Mouse (Mus musculus) kidney, embryonic 15.5 days (tissue): ENCODE results near the gene Hipk4. TPM values are rescaled to one million over a fixed set of nuclear protein-coding genes. Genes with fewer than 3 reads are reported as not detected.

ENCODE experiments used
- ATAC-seq: fragments of 200-750 bp; cut with Nextera tagmentation; replicated peaks from 2 replicates; pipeline ENCODE4 v1.8.0; 2017; ENCODE audit warnings: moderate TSS enrichment; ENCODE audit not compliant: low FRiP score
- H3K27ac ChIP-seq: fragments of 300-500 bp; sonication (generic); 2 replicates; pipeline ENCODE4 v1.5.1; 2015; ENCODE audit warnings: mild to moderate bottlenecking, inconsistent platforms
- H3K27me3 ChIP-seq: fragments of 300-500 bp; sonication (generic); 2 replicates; pipeline ENCODE4 v1.6.1; 2015; ENCODE audit warnings: inconsistent platforms
- H3K36me3 ChIP-seq: fragments of 300-500 bp; sonication (generic); 2 replicates; pipeline ENCODE4 v1.6.1; 2015; ENCODE audit warnings: inconsistent platforms
- H3K4me1 ChIP-seq: fragments of 300-500 bp; sonication (generic); 2 replicates; pipeline ENCODE4 v1.6.1; 2015; ENCODE audit warnings: inconsistent platforms
- H3K4me2 ChIP-seq: fragments of 300-500 bp; sonication (generic); 2 replicates; pipeline ENCODE4 v1.6.1; 2015; ENCODE audit warnings: moderate library complexity, mild to moderate bottlenecking, inconsistent platforms
- H3K4me3 ChIP-seq: fragments of 300-500 bp; sonication (generic); replicated peaks from 2 replicates; pipeline ENCODE4 v1.5.1; 2015; ENCODE audit warnings: mild to moderate bottlenecking, inconsistent platforms
- H3K9ac ChIP-seq: fragments of 300-500 bp; sonication (generic); 2 replicates; pipeline ENCODE4 v1.6.1; 2015; ENCODE audit warnings: mild to moderate bottlenecking, inconsistent platforms
- H3K9me3 ChIP-seq: fragments of 300-500 bp; sonication (generic); replicated peaks from 2 replicates; pipeline ENCODE4 v1.6.1; 2016; ENCODE audit warnings: inconsistent platforms
- WGBS: fragments of 180-500 bp; shearing (Covaris S2); methylation state at CpG from one replicate; pipeline ENCODE4 v1.1.7; 2015; ENCODE audit warnings: mixed read lengths; 5-methylcytosine and 5-hydroxymethylcytosine counted together
- polyA plus RNA-seq: library from polyadenylated mRNA; unstranded; fragments of >200 nt; fragmentation: Nextera tagmentation; extraction: Ambion mirVana; gene quantifications from 2 replicates; pipeline ENCODE4 v1.2.1, GENCODE M21; 2015

Hipk4 gene
- polyA plus RNA-seq, 1 experiment from 2014 or later, result 0.92 TPM

DNA sequence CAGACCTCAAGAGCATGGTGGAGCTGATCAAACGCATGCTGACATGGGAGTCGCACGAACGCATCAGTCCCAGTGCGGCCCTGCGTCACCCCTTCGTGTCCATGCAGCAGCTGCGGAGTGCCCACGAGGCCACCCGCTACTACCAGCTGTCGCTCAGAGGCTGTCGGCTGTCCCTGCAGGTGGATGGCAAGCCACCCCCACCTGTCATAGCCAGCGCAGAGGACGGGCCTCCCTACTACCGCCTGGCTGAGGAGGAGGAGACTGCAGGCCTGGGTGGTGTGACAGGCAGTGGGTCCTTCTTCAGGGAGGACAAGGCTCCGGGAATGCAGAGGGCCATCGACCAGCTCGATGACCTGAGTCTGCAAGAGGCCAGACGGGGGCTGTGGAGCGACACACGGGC is 6.0 kb downstream of the Hipk4 start:
- Histone ChIP-seq H3K9me3 (no peaks in the 10 kb centered on the region), H3K4me3 (no peak overlapping the region), H3K27ac (no peak overlapping the region), H3K9ac (no peak overlapping the region), H3K4me1 (no peaks in the 10 kb centered on the region), H3K36me3 (peaks cover 44% of the 10 kb centered on the region), H3K4me2 (no peak overlapping the region), H3K27me3 (no peaks in the 10 kb centered on the region)
- 70% methylated on average over 21 of the region's 21 CpGs for WGBS
- ATAC-seq, result 0 out of 2 replicates have a peak, but pooled peaks have one; percentile 13

DNA sequence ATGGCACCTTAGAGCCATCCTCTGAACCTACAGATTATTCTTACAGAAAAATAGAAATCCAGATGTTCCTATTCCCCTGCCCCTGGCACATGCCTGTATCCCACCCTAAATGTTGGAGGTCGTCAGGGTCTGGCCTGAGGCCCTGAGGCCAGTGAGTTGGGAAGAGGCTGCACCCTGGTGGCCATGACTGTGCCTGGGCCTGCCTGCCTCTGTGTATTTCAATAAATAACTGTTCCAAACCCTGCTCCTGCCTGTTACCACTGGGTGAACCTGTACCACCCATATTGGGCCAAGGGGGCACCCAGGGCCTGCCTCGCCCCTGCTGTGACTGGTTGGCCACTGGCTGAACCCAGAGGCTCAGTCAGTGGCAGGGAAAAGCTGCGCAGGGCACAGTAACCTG is 7.9 kb downstream of the Hipk4 start:
- H3K9me3 ChIP-seq, result no peaks in the 10 kb centered on the region
- H3K4me2 ChIP-seq, result no peak overlapping the region
- no peak overlapping the region for H3K27ac ChIP-seq
- H3K9ac ChIP-seq, result no peak overlapping the region
- peaks cover 61% of the 10 kb centered on the region for H3K36me3 ChIP-seq
- no peak for ATAC-seq
- H3K4me3 ChIP-seq, result no peak overlapping the region
- H3K4me1 ChIP-seq, result no peaks in the 10 kb centered on the region
- H3K27me3 ChIP-seq, result no peaks in the 10 kb centered on the region
- 82% methylated on average over 3 of the region's 3 CpGs for WGBS

DNA sequence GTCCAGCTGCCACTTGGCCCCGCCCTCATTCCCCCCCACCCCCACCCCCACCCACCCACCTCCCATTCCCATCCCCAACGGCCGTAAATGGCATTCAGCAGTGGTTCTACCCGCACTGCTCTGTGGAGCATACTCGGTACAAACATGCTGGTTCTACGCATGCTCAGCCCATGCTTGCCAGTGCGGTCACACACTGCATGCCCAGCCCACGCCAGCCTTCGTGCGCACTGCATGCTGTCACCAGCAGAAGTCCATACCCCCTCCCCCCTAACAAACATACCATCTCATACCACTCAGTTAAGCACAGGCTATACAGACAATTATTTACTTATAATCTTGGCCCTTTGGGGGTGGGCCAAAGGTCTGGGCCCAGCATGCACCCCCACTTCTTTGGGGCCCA is 8.6 kb downstream of the Hipk4 start:
- no peaks in the 10 kb centered on the region for H3K27me3 ChIP-seq
- peaks cover 69% of the 10 kb centered on the region for H3K36me3 ChIP-seq
- no peaks in the 10 kb centered on the region for H3K4me1 ChIP-seq
- H3K4me2 ChIP-seq, result no peak overlapping the region
- no peak for ATAC-seq
- WGBS, result 82% methylated on average over 10 of the region's 10 CpGs
- H3K4me3 ChIP-seq, result no peak overlapping the region
- H3K9me3 ChIP-seq, result no peaks in the 10 kb centered on the region
- no peak overlapping the region for H3K9ac ChIP-seq
- no peak overlapping the region for H3K27ac ChIP-seq

DNA sequence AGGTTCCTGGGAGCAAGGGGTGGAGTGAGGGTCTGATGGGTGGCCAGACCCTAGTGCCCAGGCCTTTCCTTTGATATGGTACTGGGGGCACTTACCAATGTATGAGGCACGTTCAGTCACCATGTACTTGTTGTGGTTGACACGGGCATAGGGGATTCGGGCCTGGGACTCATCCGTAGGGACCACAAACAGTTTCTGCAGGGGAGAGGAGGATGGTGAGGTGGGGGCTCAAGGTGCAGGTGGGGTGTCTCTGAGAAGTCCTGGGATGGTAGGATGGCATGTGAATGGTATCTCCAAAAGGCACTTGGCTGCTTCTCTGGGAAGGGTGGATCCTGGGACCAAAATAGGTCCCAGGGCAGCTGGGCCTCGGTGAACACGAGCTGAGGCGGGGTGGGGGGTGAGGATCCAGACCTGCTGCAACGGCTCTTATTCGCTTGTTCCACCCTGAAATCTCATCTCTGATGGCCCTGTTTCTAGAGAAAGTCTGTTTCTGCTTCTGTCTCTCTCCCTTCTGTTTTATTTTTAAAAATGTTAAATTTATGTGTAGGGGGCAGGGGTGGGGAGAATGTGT is 9.5 kb downstream of the Hipk4 start:
- no peaks in the 10 kb centered on the region for H3K27me3 ChIP-seq
- H3K4me3 ChIP-seq, result no peak overlapping the region
- 91% methylated on average over 9 of the region's 9 CpGs for WGBS
- H3K4me2 ChIP-seq, result no peak overlapping the region
- H3K9ac ChIP-seq, result no peak overlapping the region
- no peak for ATAC-seq
- H3K36me3 ChIP-seq, result peaks cover 77% of the 10 kb centered on the region
- no peak overlapping the region for H3K27ac ChIP-seq
- H3K9me3 ChIP-seq, result no peaks in the 10 kb centered on the region
- H3K4me1 ChIP-seq, result no peaks in the 10 kb centered on the region

DNA sequence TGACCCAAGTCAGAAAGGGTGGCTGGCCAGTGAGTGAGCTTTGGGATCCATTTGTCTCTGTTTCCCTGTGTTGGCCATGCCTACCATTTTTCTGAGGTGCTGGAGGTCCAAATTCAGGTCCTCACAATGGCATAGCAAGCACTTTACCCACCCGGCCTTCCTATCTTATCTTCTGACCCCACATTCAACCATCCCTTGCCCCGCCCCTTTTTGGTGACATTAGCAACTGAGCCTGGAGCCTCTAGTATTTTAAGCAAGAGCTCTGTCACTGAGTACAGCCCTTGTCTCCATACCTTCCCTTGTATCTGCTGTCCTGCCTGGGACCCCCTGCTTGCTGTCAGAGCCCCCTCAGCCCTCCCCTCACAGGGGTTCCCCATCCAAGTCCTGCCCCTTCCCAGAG is 12.3 kb downstream of the Hipk4 start:
- Histone ChIP-seq H3K36me3 (peaks cover 67% of the 10 kb centered on the region), H3K4me3 (no peak overlapping the region), H3K9ac (no peak overlapping the region), H3K9me3 (no peaks in the 10 kb centered on the region), H3K27me3 (no peaks in the 10 kb centered on the region), H3K4me2 (no peak overlapping the region), H3K4me1 (no peaks in the 10 kb centered on the region), H3K27ac (no peak overlapping the region)
- no peak for ATAC-seq
- 96% methylated on average over 2 of the region's 2 CpGs for WGBS

DNA sequence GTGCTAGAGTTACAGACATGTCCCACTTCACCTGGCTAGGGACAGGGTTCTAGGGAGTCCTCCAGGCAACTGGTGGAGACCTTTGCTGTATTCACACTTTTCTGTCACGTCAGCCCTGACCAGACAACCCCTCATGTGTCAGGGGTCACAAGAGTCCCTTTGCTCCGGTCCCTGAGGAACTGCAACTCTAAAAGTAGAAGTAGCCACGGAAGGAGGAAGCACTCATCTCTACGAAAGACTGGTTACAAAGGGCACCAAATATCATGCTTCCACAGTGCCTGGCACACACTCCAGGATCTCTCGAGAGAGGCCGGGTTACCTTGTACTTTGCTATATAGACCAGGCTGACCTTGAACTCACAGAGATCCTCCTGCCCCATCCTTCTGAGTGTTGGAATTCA is 13.6 kb downstream of the Hipk4 start:
- no peak overlapping the region for H3K4me2 ChIP-seq
- no peak for ATAC-seq
- no peak overlapping the region for H3K27ac ChIP-seq
- no peaks in the 10 kb centered on the region for H3K27me3 ChIP-seq
- no peak overlapping the region for H3K9ac ChIP-seq
- 89% methylated on average over 6 of the region's 6 CpGs for WGBS
- no peaks in the 10 kb centered on the region for H3K9me3 ChIP-seq
- H3K36me3 ChIP-seq, result peaks cover 56% of the 10 kb centered on the region
- no peak overlapping the region for H3K4me3 ChIP-seq
- peaks cover 4% of the 10 kb centered on the region for H3K4me1 ChIP-seq

DNA sequence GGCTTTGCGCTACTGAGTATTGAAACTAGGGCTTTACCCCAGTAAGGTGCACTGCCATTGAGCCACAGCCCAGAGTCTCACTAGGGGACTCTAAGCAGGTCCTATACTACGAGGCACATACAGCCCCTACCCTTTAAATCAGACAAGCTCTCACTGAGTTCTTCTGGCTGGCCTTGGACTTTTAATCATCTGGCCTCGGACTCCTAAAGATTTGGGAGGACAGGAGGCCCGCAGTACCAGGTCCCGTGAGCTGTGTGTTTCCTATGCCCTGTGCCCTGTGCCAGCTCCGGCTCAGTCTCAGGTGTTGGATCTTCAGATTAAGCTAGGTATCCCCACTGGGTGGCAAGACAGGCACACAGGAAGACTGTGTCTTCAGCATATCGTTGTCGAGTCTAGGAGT is 14.9 kb downstream of the Hipk4 start:
- no peaks in the 10 kb centered on the region for H3K9me3 ChIP-seq
- H3K27ac ChIP-seq, result no peak overlapping the region
- peaks cover 14% of the 10 kb centered on the region for H3K4me1 ChIP-seq
- no peak overlapping the region for H3K9ac ChIP-seq
- H3K4me3 ChIP-seq, result no peak overlapping the region
- no peak overlapping the region for H3K4me2 ChIP-seq
- no peak for ATAC-seq
- 70% methylated on average over 8 of the region's 8 CpGs for WGBS
- H3K27me3 ChIP-seq, result no peaks in the 10 kb centered on the region
- H3K36me3 ChIP-seq, result peaks cover 43% of the 10 kb centered on the region

DNA sequence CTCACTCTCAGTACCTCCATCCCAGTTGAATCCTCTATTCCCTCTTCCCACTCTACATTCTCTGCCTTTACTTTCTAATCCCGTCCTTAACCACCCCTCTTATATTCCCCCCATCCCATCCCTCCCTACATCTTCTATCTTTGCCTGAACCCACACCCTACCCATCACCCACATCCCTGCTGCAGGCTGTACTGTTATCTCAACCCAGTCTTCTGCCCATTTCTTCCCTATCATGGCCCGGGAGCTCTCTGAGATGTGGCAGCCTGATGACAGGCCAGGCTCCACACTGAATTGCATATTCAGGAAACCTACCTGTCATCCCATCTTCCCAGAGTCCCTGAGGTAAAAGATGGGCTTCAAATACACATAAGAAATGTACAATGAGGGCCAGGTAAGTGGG is 15.7 kb downstream of the Hipk4 start:
- no peak overlapping the region for H3K27ac ChIP-seq
- WGBS, result 82% methylated on average over 2 of the region's 2 CpGs
- ATAC-seq, result no peak

DNA sequence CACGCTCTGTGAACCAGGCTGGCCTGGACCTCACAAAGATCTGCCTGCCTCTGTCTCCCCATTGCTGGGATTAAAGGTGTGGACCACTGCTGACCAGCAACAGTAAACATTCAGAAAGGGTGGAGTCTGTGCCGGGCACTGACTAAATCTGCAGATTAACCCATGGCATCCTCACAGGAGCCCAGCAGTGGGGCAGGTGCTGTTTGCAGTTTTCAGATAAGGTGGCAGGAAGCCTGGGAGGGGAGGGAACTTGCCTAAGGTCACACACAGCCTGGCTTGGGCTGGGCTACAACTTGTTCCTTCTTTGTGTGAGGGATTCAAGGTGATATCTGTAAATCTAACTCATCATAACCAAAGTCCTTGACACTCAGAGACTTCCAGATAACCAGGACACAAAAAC is 17.5 kb downstream of the Hipk4 start:
- no peaks in the 10 kb centered on the region for H3K9me3 ChIP-seq
- no peaks in the 10 kb centered on the region for H3K27me3 ChIP-seq
- ATAC-seq, result no peak
- no peak overlapping the region for H3K4me3 ChIP-seq
- H3K9ac ChIP-seq, result no peak overlapping the region
- H3K36me3 ChIP-seq, result peaks cover 24% of the 10 kb centered on the region
- H3K4me1 ChIP-seq, result peaks cover 22% of the 10 kb centered on the region
- no peak overlapping the region for H3K27ac ChIP-seq
- 80% methylated on average over 2 of the region's 2 CpGs for WGBS
- no peak overlapping the region for H3K4me2 ChIP-seq

More for the DNA sequence above, 15.7 kb downstream of the Hipk4 start:
- peaks cover 36% of the 10 kb centered on the region for H3K36me3 ChIP-seq
- H3K9ac ChIP-seq, result no peak overlapping the region
- no peaks in the 10 kb centered on the region for H3K27me3 ChIP-seq
- H3K4me2 ChIP-seq, result no peak overlapping the region
- peaks cover 20% of the 10 kb centered on the region for H3K4me1 ChIP-seq
- H3K4me3 ChIP-seq, result no peak overlapping the region
- H3K9me3 ChIP-seq, result no peaks in the 10 kb centered on the region

DNA sequence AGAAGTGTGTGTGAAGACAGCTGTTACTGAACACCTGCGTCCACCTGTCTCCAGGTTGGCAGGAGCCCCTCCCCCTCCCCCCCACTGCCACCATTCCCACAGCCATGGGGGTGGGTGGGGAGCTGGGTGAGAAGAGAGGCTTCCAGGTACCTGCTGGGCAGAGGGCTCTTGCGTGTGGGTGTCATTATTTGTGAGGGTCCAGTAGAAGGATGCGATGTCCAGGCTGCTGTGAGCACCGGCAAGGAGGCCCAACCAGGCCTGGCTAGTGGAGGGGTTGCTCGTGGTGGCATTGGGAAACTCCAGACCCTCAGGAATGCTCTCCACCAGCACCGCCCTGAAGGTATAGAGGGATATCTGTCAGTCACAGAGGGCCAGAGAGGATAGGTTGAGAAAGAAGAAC is 17.9 kb downstream of the Hipk4 start:
- H3K27me3 ChIP-seq, result no peaks in the 10 kb centered on the region
- no peak overlapping the region for H3K4me2 ChIP-seq
- peaks cover 20% of the 10 kb centered on the region for H3K36me3 ChIP-seq
- no peak overlapping the region for H3K27ac ChIP-seq
- H3K9me3 ChIP-seq, result no peaks in the 10 kb centered on the region
- no peak overlapping the region for H3K4me3 ChIP-seq
- ATAC-seq, result no peak
- peaks cover 22% of the 10 kb centered on the region for H3K4me1 ChIP-seq
- WGBS, result 92% methylated on average over 6 of the region's 6 CpGs
- H3K9ac ChIP-seq, result no peak overlapping the region

DNA sequence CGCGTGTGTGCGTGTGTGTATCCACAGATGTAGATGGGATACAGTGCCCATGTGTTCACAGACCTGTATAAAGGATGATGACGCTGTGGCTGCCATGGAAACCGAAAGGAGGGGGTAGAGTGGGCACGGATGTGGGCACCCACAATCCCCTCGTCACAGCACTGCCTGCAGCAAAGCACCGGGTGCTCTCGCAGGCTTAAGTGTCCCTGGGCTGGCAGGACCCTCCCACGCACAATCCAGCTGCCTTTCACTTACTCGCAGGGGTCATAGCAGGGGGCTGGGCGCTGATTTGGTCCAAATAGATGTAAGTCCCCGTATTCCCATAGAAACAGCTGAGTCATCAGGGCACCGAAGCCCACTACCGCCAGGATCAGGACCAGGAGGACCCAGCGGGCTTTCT is 18.4 kb downstream of the Hipk4 start:
- Histone ChIP-seq H3K36me3 (peaks cover 15% of the 10 kb centered on the region), H3K27me3 (no peaks in the 10 kb centered on the region), H3K9me3 (no peaks in the 10 kb centered on the region), H3K4me3 (no peak overlapping the region), H3K27ac (no peak overlapping the region), H3K4me1 (peaks cover 22% of the 10 kb centered on the region), H3K9ac (no peak overlapping the region), H3K4me2 (peak overlapping the region; percentile 92)
- 68% methylated on average over 16 of the region's 16 CpGs for WGBS
- ATAC-seq, result no peak

DNA sequence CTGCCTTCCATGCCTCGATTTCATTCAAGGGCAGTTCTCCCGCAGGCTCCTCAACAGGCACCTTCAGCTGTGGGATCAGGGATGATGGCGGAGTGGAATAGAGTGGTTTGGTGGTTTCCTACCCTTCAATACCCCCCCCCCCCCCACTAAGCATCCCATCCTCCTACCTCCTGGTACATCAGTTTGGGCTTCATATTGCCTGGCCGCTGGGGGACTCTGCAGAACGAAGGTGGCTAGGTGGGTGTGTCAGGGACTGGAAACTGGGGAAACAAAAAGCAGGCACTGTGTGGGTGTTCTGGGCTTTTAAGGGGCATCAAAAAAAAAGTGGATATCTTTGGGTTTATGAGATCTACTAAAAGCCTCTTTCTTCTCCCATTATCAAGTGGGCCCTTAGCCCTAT is 18.9 kb downstream of the Hipk4 start:
- no peaks in the 10 kb centered on the region for H3K27me3 ChIP-seq

DNA sequence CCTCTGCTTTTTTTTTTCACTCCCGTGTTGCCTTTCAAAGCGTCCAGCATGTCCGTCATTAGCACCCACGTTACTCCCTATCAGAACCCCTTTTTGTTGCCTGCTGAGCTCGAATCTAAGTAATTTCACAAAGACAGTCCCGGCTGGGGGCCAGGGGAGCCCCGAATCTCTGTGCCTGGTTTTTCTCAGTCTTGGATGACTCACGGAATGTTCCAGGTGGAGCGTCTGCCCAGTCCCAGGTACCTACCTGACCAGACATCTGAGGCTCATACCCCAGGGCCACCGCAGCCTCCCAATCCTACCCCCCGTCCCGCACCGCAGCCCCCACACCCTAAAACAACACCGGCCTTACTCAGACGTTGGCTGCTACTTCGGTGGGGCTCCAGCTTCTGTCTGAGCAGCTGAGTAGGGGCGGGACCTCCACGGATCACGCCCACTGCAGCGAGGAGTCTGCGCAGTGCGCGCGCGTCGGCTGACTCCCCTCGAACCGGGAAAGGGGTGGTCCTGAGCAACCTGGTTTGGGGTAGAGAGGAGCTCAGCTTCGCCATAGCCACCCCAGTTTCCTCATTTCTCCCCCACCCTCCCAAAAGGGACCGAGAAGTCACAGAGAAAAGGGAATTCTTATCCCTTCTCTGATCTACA is 19.4 kb downstream of the Hipk4 start:
- Histone ChIP-seq H3K9ac (peak overlapping the region; percentile 56), H3K9me3 (no peaks in the 10 kb centered on the region), H3K27me3 (no peaks in the 10 kb centered on the region), H3K4me2 (peak overlapping the region; percentile 92), H3K27ac (peak overlapping the region; percentile 37), H3K4me1 (peaks cover 22% of the 10 kb centered on the region), H3K36me3 (peaks cover 4% of the 10 kb centered on the region), H3K4me3 (peak overlapping the region; percentile 51)
- 2% methylated on average over 30 of the region's 30 CpGs for WGBS
- ATAC-seq, result peak; percentile 93

More for the DNA sequence above, 18.9 kb downstream of the Hipk4 start:
- H3K4me3 ChIP-seq, result peak overlapping the region; percentile 51
- peak overlapping the region; percentile 92 for H3K4me2 ChIP-seq
- H3K9me3 ChIP-seq, result no peaks in the 10 kb centered on the region
- H3K4me1 ChIP-seq, result peaks cover 22% of the 10 kb centered on the region
- 57% methylated on average over 5 of the region's 5 CpGs for WGBS
- ATAC-seq, result no peak
- H3K9ac ChIP-seq, result peak overlapping the region; percentile 56
- no peak overlapping the region for H3K27ac ChIP-seq
- H3K36me3 ChIP-seq, result peaks cover 10% of the 10 kb centered on the region
